Mouse (Mus musculus) midbrain, embryonic 11.5 days (tissue): Measurements from ENCODE around the gene Atp2b2. TPM values are rescaled to one million over a fixed set of nuclear protein-coding genes. Genes with fewer than 3 reads are reported as not detected.

Experiments used
- ATAC-seq: fragments of 200-750 bp; cut with Nextera tagmentation; 2 replicates; pipeline ENCODE4 v1.8.0; 2017; ENCODE audit warnings: moderate TSS enrichment, moderate library complexity; ENCODE audit not compliant: low FRiP score
- DNase-seq: peaks from one replicate; pipeline ENCODE4 v3.0.0; 2015; ENCODE audit warnings: low spot score; ENCODE audit errors: missing footprints
- H3K27ac ChIP-seq: fragments of 300-500 bp; sonication (generic); 2 replicates; pipeline ENCODE4 v1.5.1; 2014; ENCODE audit warnings: low read depth, low read length
- H3K27me3 ChIP-seq: fragments of 300-500 bp; sonication (generic); 2 replicates; pipeline ENCODE4 v1.6.1; 2014; ENCODE audit warnings: mild to moderate bottlenecking, low read length, moderate library complexity, mixed read lengths; ENCODE audit not compliant: control insufficient read depth, insufficient read depth
- H3K36me3 ChIP-seq: fragments of 300-500 bp; sonication (generic); 2 replicates; pipeline ENCODE4 v1.6.1; 2014; ENCODE audit warnings: mild to moderate bottlenecking, low read length, moderate library complexity, mixed read lengths; ENCODE audit not compliant: control insufficient read depth, insufficient read depth
- H3K4me1 ChIP-seq: fragments of 300-500 bp; sonication (generic); 2 replicates; pipeline ENCODE4 v1.6.1; 2014; ENCODE audit warnings: low read length; ENCODE audit not compliant: control insufficient read depth, insufficient read depth
- H3K4me2 ChIP-seq: fragments of 300-500 bp; sonication (generic); 2 replicates; pipeline ENCODE4 v1.6.1; 2014; ENCODE audit warnings: mild to moderate bottlenecking, moderate library complexity
- H3K4me3 ChIP-seq: fragments of 300-500 bp; sonication (generic); 2 replicates; pipeline ENCODE4 v1.5.1; 2014; ENCODE audit warnings: low read depth, low read length
- H3K9ac ChIP-seq: fragments of 300-500 bp; sonication (generic); 2 replicates; pipeline ENCODE4 v1.6.1; 2014; ENCODE audit warnings: low read length
- H3K9me3 ChIP-seq: fragments of 300-500 bp; sonication (generic); 2 replicates; pipeline ENCODE4 v1.6.1; 2016; ENCODE audit warnings: low read length; ENCODE audit not compliant: control insufficient read depth
- WGBS: fragments of 180-500 bp; shearing (Covaris S2); extraction: QIAGEN DNeasy Blood & Tissue Kit; methylation state at CpG from one replicate; pipeline ENCODE4 v1.1.7; 2014; 5-methylcytosine and 5-hydroxymethylcytosine counted together
- polyA plus RNA-seq: library from polyadenylated mRNA; unstranded; fragments of >200 nt; fragmentation: Nextera tagmentation; extraction: Ambion mirVana; gene quantifications from 2 replicates; pipeline ENCODE4 v1.2.1, GENCODE M21; 2014

Atp2b2 gene
- polyA plus RNA-seq, 1 experiment from 2014 or later: 1.7 TPM

- no peaks in the 10 kb centered on the region for H3K4me1 ChIP-seq
- no peaks in the 10 kb centered on the region for H3K36me3 ChIP-seq
- H3K4me3 ChIP-seq: no peak overlapping the region
- no peak overlapping the region for H3K27ac ChIP-seq
- H3K9ac ChIP-seq: no peak overlapping the region
- H3K27me3 ChIP-seq: no peaks in the 10 kb centered on the region
- no peak overlapping the region for H3K4me2 ChIP-seq
- H3K9me3 ChIP-seq: no peaks in the 10 kb centered on the region
- 90% methylated on average over 8 of the region's 8 CpGs for WGBS
- ATAC-seq (no peak), DNase-seq (peak; percentile 26)
Measured at GRCm38 (mm10) chr6:113947515-113947914, 94.9 kb downstream of the Atp2b2 start.

- 41% methylated on average over 12 of the region's 12 CpGs for WGBS
- ATAC-seq: no peak
- H3K27me3 ChIP-seq: peaks cover 4% of the 10 kb centered on the region; the same call in 1 of the 2 replicates
- H3K4me2 ChIP-seq: no peak overlapping the region
- DNase-seq: peak; percentile 59
- no peak overlapping the region for H3K4me3 ChIP-seq
- no peak overlapping the region for H3K9ac ChIP-seq
- H3K36me3 ChIP-seq: no peaks in the 10 kb centered on the region
- H3K9me3 ChIP-seq: no peaks in the 10 kb centered on the region
- peaks cover 7% of the 10 kb centered on the region for H3K4me1 ChIP-seq
- H3K27ac ChIP-seq: no peak overlapping the region
Measured at GRCm38 (mm10) chr6:113942355-113942754, 100.1 kb downstream of the Atp2b2 start.

GRCm38 (mm10) chr6:113941324-113941723, 101.1 kb downstream of the Atp2b2 start:
- Histone ChIP-seq H3K36me3 (no peaks in the 10 kb centered on the region), H3K4me2 (no peak overlapping the region), H3K4me1 (peaks cover 18% of the 10 kb centered on the region), H3K27ac (no peak overlapping the region), H3K4me3 (no peak overlapping the region), H3K9me3 (no peaks in the 10 kb centered on the region), H3K9ac (no peak overlapping the region), H3K27me3 (peaks cover 4% of the 10 kb centered on the region; the same call in 1 of the 2 replicates)
- peak; percentile 44 for DNase-seq
- WGBS: 86% methylated on average over 5 of the region's 5 CpGs
- no peak for ATAC-seq

GRCm38 (mm10) chr6:113939442-113939841, 103.0 kb downstream of the Atp2b2 start:
- DNase-seq (no peak), ATAC-seq (no peak)
- H3K9ac ChIP-seq: no peak overlapping the region
- no peak overlapping the region for H3K4me3 ChIP-seq
- peaks cover 19% of the 10 kb centered on the region for H3K4me1 ChIP-seq
- H3K4me2 ChIP-seq: no peak overlapping the region
- H3K36me3 ChIP-seq: no peaks in the 10 kb centered on the region
- no peaks in the 10 kb centered on the region for H3K9me3 ChIP-seq
- H3K27ac ChIP-seq: no peak overlapping the region
- WGBS: 91% methylated on average over 8 of the region's 8 CpGs
- peaks cover 4% of the 10 kb centered on the region; the same call in 1 of the 2 replicates for H3K27me3 ChIP-seq

GRCm38 (mm10) chr6:113936811-113937508, 105.5 kb downstream of the Atp2b2 start:
- Histone ChIP-seq H3K27ac (peak overlapping the region; percentile 27; the same call in 1 of the 2 replicates), H3K9ac (no peak overlapping the region), H3K4me1 (peaks cover 19% of the 10 kb centered on the region), H3K36me3 (no peaks in the 10 kb centered on the region), H3K9me3 (no peaks in the 10 kb centered on the region), H3K27me3 (peaks cover 4% of the 10 kb centered on the region; the same call in 1 of the 2 replicates), H3K4me3 (no peak overlapping the region), H3K4me2 (peak overlapping the region; percentile 6; the same call in 1 of the 2 replicates)
- ATAC-seq (peak; percentile 89), DNase-seq (peak; percentile 92)
- WGBS: 26% methylated on average over 6 of the region's 6 CpGs

GRCm38 (mm10) chr6:113936111-113936510, 106.3 kb downstream of the Atp2b2 start:
- no peak overlapping the region for H3K4me2 ChIP-seq
- WGBS: 64% methylated on average over 8 of the region's 8 CpGs
- peaks cover 19% of the 10 kb centered on the region for H3K4me1 ChIP-seq
- no peaks in the 10 kb centered on the region for H3K9me3 ChIP-seq
- H3K27me3 ChIP-seq: peaks cover 4% of the 10 kb centered on the region; the same call in 1 of the 2 replicates
- no peak overlapping the region for H3K4me3 ChIP-seq
- ATAC-seq: no peak
- H3K27ac ChIP-seq: no peak overlapping the region
- no peaks in the 10 kb centered on the region for H3K36me3 ChIP-seq
- peak; percentile 83 for DNase-seq
- H3K9ac ChIP-seq: no peak overlapping the region

- DNase-seq (no peak), ATAC-seq (no peak)
- H3K4me3 ChIP-seq: no peak overlapping the region
- H3K4me2 ChIP-seq: no peak overlapping the region
- no peaks in the 10 kb centered on the region for H3K36me3 ChIP-seq
- H3K9me3 ChIP-seq: no peaks in the 10 kb centered on the region
- no peak overlapping the region for H3K27ac ChIP-seq
- WGBS: 80% methylated on average over 8 of the region's 8 CpGs
- H3K9ac ChIP-seq: no peak overlapping the region
- peaks cover 4% of the 10 kb centered on the region; the same call in 1 of the 2 replicates for H3K27me3 ChIP-seq
- peaks cover 16% of the 10 kb centered on the region for H3K4me1 ChIP-seq
Measured at GRCm38 (mm10) chr6:113934692-113935091, 107.7 kb downstream of the Atp2b2 start.

GRCm38 (mm10) chr6:113933261-113934151, 108.9 kb downstream of the Atp2b2 start:
- peaks cover 16% of the 10 kb centered on the region for H3K4me1 ChIP-seq
- no peaks in the 10 kb centered on the region for H3K9me3 ChIP-seq
- peaks cover 4% of the 10 kb centered on the region; the same call in 1 of the 2 replicates for H3K27me3 ChIP-seq
- no peak overlapping the region for H3K9ac ChIP-seq
- 65% methylated on average over 14 of the region's 14 CpGs for WGBS
- no peak overlapping the region for H3K27ac ChIP-seq
- ATAC-seq (no peak), DNase-seq (peak; percentile 81)
- H3K4me3 ChIP-seq: no peak overlapping the region
- no peak overlapping the region for H3K4me2 ChIP-seq
- no peaks in the 10 kb centered on the region for H3K36me3 ChIP-seq
